Mouse (Mus musculus) small intestine, adult 2 months (tissue): ENCODE measurements around the gene Hoxa10. TPM values are rescaled to one million over a fixed set of nuclear protein-coding genes. Genes with fewer than 3 reads are reported as not detected.
A peak's percentile ranks its signal among the peaks of the same experiment; 100 is the strongest.

Experiments used
- H3K27ac ChIP-seq: fragments of 200-500 bp; 2 replicates; pipeline ENCODE4 v1.5.1; 2012; ENCODE audit warnings: low read depth, low read length, control low read depth, inconsistent platforms; ENCODE audit not compliant: insufficient read depth
- H3K27me3 ChIP-seq: fragments of 200-500 bp; 2 replicates; pipeline ENCODE4 v1.6.1; 2012; ENCODE audit warnings: mild to moderate bottlenecking, moderate library complexity, low read length, inconsistent platforms; ENCODE audit not compliant: control insufficient read depth, insufficient read depth
- H3K36me3 ChIP-seq: fragments of 200-500 bp; 2 replicates; pipeline ENCODE4 v1.6.1; 2012; ENCODE audit warnings: mild to moderate bottlenecking, low read length, control low read depth, inconsistent platforms; ENCODE audit not compliant: control insufficient read depth, insufficient read depth
- H3K4me1 ChIP-seq: fragments of 200-500 bp; 2 replicates; pipeline ENCODE4 v1.6.1; 2012; ENCODE audit warnings: low read length, inconsistent platforms, mixed read lengths; ENCODE audit not compliant: control insufficient read depth, insufficient read depth, insufficient read length
- H3K4me3 ChIP-seq: fragments of 200-500 bp; 2 replicates; pipeline ENCODE4 v1.5.1; 2012; ENCODE audit warnings: low read depth, mild to moderate bottlenecking, control low read depth, inconsistent platforms, low read length, moderate library complexity
- CTCF ChIP-seq: fragments of 200-500 bp; IDR thresholded peaks from 2 replicates; pipeline ENCODE4 v1.5.1; 2012; ENCODE audit warnings: low read depth, mild to moderate bottlenecking, control low read depth, inconsistent platforms, low read length, moderate library complexity, mixed read lengths; ENCODE audit not compliant: insufficient replicate concordance, insufficient read length; ENCODE audit errors: extremely low read depth
- POLR2A ChIP-seq: fragments of 200-500 bp; IDR thresholded peaks from 2 replicates; pipeline ENCODE4 v1.6.1; 2012; ENCODE audit warnings: low read depth, mild to moderate bottlenecking, control low read depth, inconsistent platforms, low read length, moderate library complexity
- WGBS: fragments of 180-500 bp; shearing (Covaris S2); methylation state at CpG from one replicate; pipeline ENCODE4 v1.1.7; 2018; 5-methylcytosine and 5-hydroxymethylcytosine counted together
- polyA plus RNA-seq: library from polyadenylated mRNA; depleted of rRNA; stranded (reverse); fragments of >200 nt; gene quantifications from 2 replicates; pipeline ENCODE4 v1.2.3, GENCODE M21; 2012

Hoxa10 gene
- polyA plus RNA-seq, 1 experiment: not detected

GRCm38 (mm10) chr6:52225612-52226568, 14.8 kb downstream of the Hoxa10 start:
- H3K36me3 ChIP-seq: no peaks in the 10 kb centered on the region
- H3K4me3 ChIP-seq: peak overlapping the region; percentile 8; the same call in 1 of the 2 replicates
- WGBS: 4% methylated on average over 69 of the region's 69 CpGs
- peaks cover 9% of the 10 kb centered on the region for H3K4me1 ChIP-seq
- TF ChIP-seq CTCF (no peak), POLR2A (no peak)
- H3K27me3 ChIP-seq: peaks cover 89% of the 10 kb centered on the region
- H3K27ac ChIP-seq: no peak overlapping the region

- peaks cover 86% of the 10 kb centered on the region for H3K27me3 ChIP-seq
- no peak overlapping the region for H3K27ac ChIP-seq
- no peaks in the 10 kb centered on the region for H3K36me3 ChIP-seq
- 5% methylated on average over 36 of the region's 36 CpGs for WGBS
- no peak overlapping the region for H3K4me3 ChIP-seq
- TF ChIP-seq CTCF: no peak
- no peak for TF ChIP-seq POLR2A
- peaks cover 9% of the 10 kb centered on the region for H3K4me1 ChIP-seq
Observed at GRCm38 (mm10) chr6:52224895-52225611, 15.6 kb downstream of the Hoxa10 start.

GRCm38 (mm10) chr6:52223939-52224760, 16.5 kb downstream of the Hoxa10 start:
- H3K27ac ChIP-seq: no peak overlapping the region
- no peak overlapping the region for H3K4me3 ChIP-seq
- 13% methylated on average over 24 of the region's 24 CpGs for WGBS

DNA sequence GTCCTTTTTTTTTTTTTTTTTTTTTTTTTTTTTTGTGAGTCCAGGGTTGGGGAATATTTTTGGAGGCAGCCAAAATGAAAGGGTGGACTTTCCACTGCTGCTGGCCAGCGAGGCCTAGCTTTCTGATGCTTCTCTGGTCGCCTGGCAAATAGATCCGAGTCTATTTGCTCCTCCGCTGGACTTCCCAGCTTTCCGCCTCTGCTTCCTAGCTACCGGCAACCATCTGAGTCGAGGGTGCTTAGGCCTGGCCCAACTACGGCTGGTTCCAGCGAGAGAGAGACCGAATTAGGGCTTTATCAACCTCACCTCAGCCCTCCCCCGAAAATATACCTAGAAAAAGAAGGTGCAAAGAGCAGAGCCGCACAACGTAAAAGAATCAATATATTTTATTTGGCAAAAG, 17.9 kb downstream of the Hoxa10 start:
- H3K4me1 ChIP-seq: peaks cover 9% of the 10 kb centered on the region
- H3K27me3 ChIP-seq: peaks cover 87% of the 10 kb centered on the region
- no peak overlapping the region for H3K27ac ChIP-seq
- WGBS: 38% methylated on average over 13 of the region's 13 CpGs
- H3K4me3 ChIP-seq: no peak overlapping the region
- no peaks in the 10 kb centered on the region for H3K36me3 ChIP-seq
- TF ChIP-seq CTCF: no peak
- no peak for TF ChIP-seq POLR2A

More at GRCm38 (mm10) chr6:52223939-52224760, 16.5 kb downstream of the Hoxa10 start:
- H3K36me3 ChIP-seq: no peaks in the 10 kb centered on the region
- H3K4me1 ChIP-seq: peaks cover 9% of the 10 kb centered on the region
- no peak for TF ChIP-seq POLR2A
- no peak for TF ChIP-seq CTCF
- peaks cover 84% of the 10 kb centered on the region for H3K27me3 ChIP-seq

DNA sequence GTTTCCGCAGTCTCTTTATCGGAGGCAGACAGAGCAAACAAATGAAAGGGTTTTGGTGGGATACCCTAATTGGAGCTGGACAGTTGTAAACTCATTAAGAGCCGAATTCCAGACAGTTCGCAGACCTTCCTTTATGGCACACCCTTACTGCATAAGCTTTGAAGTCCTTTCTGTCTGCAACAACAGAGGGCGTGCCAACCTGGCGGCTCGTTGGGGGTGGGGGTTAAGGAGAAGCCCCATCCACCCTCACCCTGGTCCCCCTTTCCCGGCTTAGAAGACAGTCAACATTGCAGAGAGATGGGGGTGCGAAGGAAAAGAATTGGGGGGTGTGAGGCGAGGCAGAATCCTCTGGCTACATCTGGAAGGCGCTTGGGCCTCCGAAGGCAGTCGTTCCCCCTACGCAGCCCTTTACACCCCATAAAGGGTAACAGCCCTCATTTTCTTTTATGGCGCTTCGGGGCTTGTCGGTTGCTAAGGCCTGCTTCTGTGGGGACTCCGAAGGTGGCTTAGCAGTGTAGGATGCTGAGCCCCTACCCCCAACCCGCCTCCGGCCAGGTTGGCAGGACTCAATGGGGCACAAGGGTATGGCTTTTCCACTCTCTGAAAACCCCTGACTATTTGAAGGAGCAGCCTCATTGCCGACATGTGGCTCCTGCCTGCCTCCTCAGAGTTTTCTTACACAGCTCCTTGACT, 18.5 kb downstream of the Hoxa10 start:
- Histone ChIP-seq H3K36me3 (no peaks in the 10 kb centered on the region), H3K4me3 (peak overlapping the region; percentile 69), H3K27ac (no peak overlapping the region), H3K27me3 (peaks cover 87% of the 10 kb centered on the region), H3K4me1 (peaks cover 11% of the 10 kb centered on the region)
- 21% methylated on average over 21 of the region's 21 CpGs for WGBS
- no peak for TF ChIP-seq POLR2A
- TF ChIP-seq CTCF: no peak

DNA sequence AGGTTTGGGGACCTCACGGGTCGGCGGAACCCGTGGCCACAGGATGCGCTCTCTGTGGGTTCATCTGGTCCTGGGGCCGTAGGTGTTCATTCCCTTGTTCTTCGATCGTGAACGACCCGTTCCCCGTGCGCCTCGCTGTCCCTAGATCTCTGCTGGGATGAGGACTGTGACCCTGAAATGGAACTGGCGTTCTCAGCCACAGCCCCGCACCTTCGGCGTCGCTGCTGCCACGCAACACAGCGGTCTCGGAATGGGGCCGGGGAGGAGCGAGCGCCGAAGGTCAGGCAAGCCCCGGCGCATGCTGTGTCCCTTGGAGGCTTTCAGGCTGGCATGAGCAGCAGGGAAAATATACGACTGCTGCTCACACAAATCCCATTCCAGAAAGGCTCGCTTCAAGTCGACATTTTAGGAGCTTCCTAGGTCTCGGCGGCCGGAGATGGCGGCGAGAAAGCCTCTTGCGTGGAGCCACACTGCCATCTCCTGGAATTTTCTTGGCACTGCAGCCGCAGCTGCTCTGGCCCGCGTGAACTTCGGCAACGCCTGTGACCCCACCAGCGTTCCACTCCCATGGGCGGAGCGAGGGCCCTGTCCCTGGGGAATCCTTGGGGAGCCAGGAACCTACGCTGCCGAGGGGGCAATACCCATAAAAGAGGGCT, 19.2 kb downstream of the Hoxa10 start, which contains the start of gene Hoxa7:
Gene Hoxa7 (minus strand): TSS at position 518 of the 656 bp plus-strand sequence.
- Histone ChIP-seq H3K4me1 (peaks cover 11% of the 10 kb centered on the region), H3K36me3 (no peaks in the 10 kb centered on the region), H3K27me3 (peaks cover 85% of the 10 kb centered on the region), H3K4me3 (peak within 1 kb of the TSS; percentile 69), H3K27ac (no peak within 1 kb of the TSS)
- TF ChIP-seq CTCF: peak; percentile 99
- TF ChIP-seq POLR2A: no peak
- WGBS: 2% methylated on average over 46 of the region's 46 CpGs
